Mouse (Mus musculus): ENCODE results near the gene Dab1.

DNA sequence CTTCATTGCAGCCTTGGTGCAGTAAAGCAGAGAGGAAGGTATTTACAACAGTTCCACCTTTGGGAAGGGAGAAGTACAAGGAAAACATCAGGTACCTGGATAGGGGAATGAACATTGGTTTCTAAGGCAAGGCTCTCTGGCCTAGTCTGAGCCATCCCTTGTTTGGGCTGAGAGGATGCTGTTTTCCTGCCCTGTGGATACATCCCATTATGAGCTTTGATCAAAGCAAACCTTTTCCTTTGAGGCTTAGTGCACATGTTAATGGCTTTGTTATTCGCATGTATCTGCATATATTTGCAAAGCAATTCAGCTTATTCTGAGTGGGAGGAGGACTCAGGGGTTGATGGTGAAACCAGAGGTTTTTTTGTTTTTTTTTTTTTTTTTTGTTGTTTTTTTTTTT lies 185.3 kb downstream of the Dab1 start:
- no peak for TF ChIP-seq CTCF (IDR thresholded peaks at IDR 0.05; ENCODE audit: low read depth, low read length)
- no peak for TF ChIP-seq POLR2A (IDR thresholded peaks at IDR 0.05; ENCODE audit: extremely low read depth, insufficient read depth, low read length)
